Mouse (Mus musculus) midbrain, embryonic 12.5 days (tissue): ENCODE data around the gene Sco1. TPM values are rescaled to one million over a fixed set of nuclear protein-coding genes. Genes with fewer than 3 reads are reported as not detected.

Experiments
- ATAC-seq: fragments of 200-750 bp; cut with Nextera tagmentation; 2 replicates; pipeline ENCODE4 v1.8.0; 2017; ENCODE audit warnings: low read depth, moderate TSS enrichment, moderate library complexity; ENCODE audit not compliant: low FRiP score
- H3K27ac ChIP-seq: fragments of 300-500 bp; sonication (generic); replicated peaks from 2 replicates; pipeline ENCODE4 v1.5.1; 2016; ENCODE audit warnings: mild to moderate bottlenecking
- H3K27me3 ChIP-seq: fragments of 300-500 bp; sonication (generic); 2 replicates; pipeline ENCODE4 v1.6.1; 2016; ENCODE audit warnings: mild to moderate bottlenecking
- H3K36me3 ChIP-seq: fragments of 300-500 bp; sonication (generic); 2 replicates; pipeline ENCODE4 v1.6.1; 2016
- H3K4me1 ChIP-seq: fragments of 300-500 bp; sonication (generic); 2 replicates; pipeline ENCODE4 v1.6.1; 2016
- H3K4me2 ChIP-seq: fragments of 300-500 bp; sonication (generic); replicated peaks from 2 replicates; pipeline ENCODE4 v1.6.1; 2016; ENCODE audit warnings: mild to moderate bottlenecking, moderate library complexity
- H3K4me3 ChIP-seq: fragments of 300-500 bp; sonication (generic); 2 replicates; pipeline ENCODE4 v1.5.1; 2016; ENCODE audit warnings: mild to moderate bottlenecking
- H3K9ac ChIP-seq: fragments of 300-500 bp; sonication (generic); replicated peaks from 2 replicates; pipeline ENCODE4 v1.6.1; 2016; ENCODE audit warnings: mild to moderate bottlenecking, moderate library complexity
- H3K9me3 ChIP-seq: fragments of 300-500 bp; sonication (generic); 2 replicates; pipeline ENCODE4 v1.6.1; 2016; ENCODE audit warnings: mild to moderate bottlenecking
- whole genome bisulfite sequencing: fragments of 180-500 bp; shearing (Covaris S2); methylation state at CpG from one replicate; pipeline ENCODE4 v1.1.7; 2016; 5-methylcytosine and 5-hydroxymethylcytosine counted together
- polyA plus RNA-seq: library from polyadenylated mRNA; unstranded; fragments of >200 nt; fragmentation: Nextera tagmentation; extraction: Ambion mirVana; gene quantifications from 2 replicates; pipeline ENCODE4 v1.2.1, GENCODE M21; 2016

Gene Sco1
- polyA plus RNA-seq, 1 experiment from 2014 or later = 19.8 TPM

- no peak for ATAC-seq
- peaks cover 15% of the 10 kb centered on the region for H3K4me1 ChIP-seq
- no peak overlapping the region for H3K4me3 ChIP-seq
- no peak overlapping the region for H3K27ac ChIP-seq
- H3K9me3 ChIP-seq = no peaks in the 10 kb centered on the region
- H3K9ac ChIP-seq = no peak overlapping the region
- 0 out of 2 replicates have a peak overlapping the region, but pooled peaks have one; percentile 61 for H3K4me2 ChIP-seq
- 14% methylated on average over 6 of the region's 6 CpGs for whole genome bisulfite sequencing
- H3K36me3 ChIP-seq = no peaks in the 10 kb centered on the region
- H3K27me3 ChIP-seq = peaks cover 35% of the 10 kb centered on the region
Observed at GRCm38 (mm10) chr11:67023802-67024340, 28.6 kb upstream of the Sco1 start.

- H3K9ac ChIP-seq = peak within 1 kb of the TSS; percentile 59
- peaks cover 15% of the 10 kb centered on the region for H3K4me1 ChIP-seq
- 2% methylated on average over 35 of the region's 35 CpGs for WGBS
- H3K4me3 ChIP-seq = peak within 1 kb of the TSS; percentile 43
- H3K9me3 ChIP-seq = no peaks in the 10 kb centered on the region
- H3K36me3 ChIP-seq = no peaks in the 10 kb centered on the region
- ATAC-seq = peak; percentile 98
- H3K4me2 ChIP-seq = peak within 1 kb of the TSS; percentile 61
- no peak within 1 kb of the TSS; the same call in 1 of the 2 replicates for H3K27ac ChIP-seq
- peaks cover 27% of the 10 kb centered on the region for H3K27me3 ChIP-seq
Observed at GRCm38 (mm10) chr11:67024867-67025477, 27.5 kb upstream of the Sco1 start, which contains the start of gene Tmem220. TSS of gene Tmem220 (plus strand) at chr11:67025154.

- Histone ChIP-seq H3K36me3 (no peaks in the 10 kb centered on the region), H3K4me3 (no peak overlapping the region), H3K27ac (no peak overlapping the region), H3K4me1 (peaks cover under 1% of the 10 kb centered on the region; the same call in 1 of the 2 replicates), H3K27me3 (0 out of 2 replicates have a peak, but pooled peaks cover 4% of the 10 kb centered on the region), H3K9ac (no peak overlapping the region), H3K4me2 (no peak overlapping the region), H3K9me3 (no peaks in the 10 kb centered on the region)
- 62% methylated on average over 16 of the region's 16 CpGs for WGBS
- ATAC-seq = no peak
Observed at GRCm38 (mm10) chr11:67030904-67031602, 21.4 kb upstream of the Sco1 start.

GRCm38 (mm10) chr11:67031603-67031915, 20.9 kb upstream of the Sco1 start:
- Histone ChIP-seq H3K4me1 (no peaks in the 10 kb centered on the region), H3K27me3 (no peaks in the 10 kb centered on the region), H3K36me3 (peaks cover 1% of the 10 kb centered on the region; the same call in 1 of the 2 replicates), H3K9ac (no peak overlapping the region), H3K9me3 (no peaks in the 10 kb centered on the region), H3K4me3 (no peak overlapping the region), H3K4me2 (no peak overlapping the region), H3K27ac (no peak overlapping the region)
- no peak for ATAC-seq
- 75% methylated on average over 2 of the region's 2 CpGs for WGBS

- no peaks in the 10 kb centered on the region for H3K4me1 ChIP-seq
- no peak overlapping the region for H3K4me3 ChIP-seq
- WGBS = 86% methylated on average over 4 of the region's 4 CpGs
- H3K27ac ChIP-seq = no peak overlapping the region
- no peaks in the 10 kb centered on the region for H3K9me3 ChIP-seq
- H3K4me2 ChIP-seq = no peak overlapping the region
- H3K9ac ChIP-seq = no peak overlapping the region
- H3K36me3 ChIP-seq = peaks cover 29% of the 10 kb centered on the region
- no peak for ATAC-seq
- H3K27me3 ChIP-seq = no peaks in the 10 kb centered on the region
Observed at GRCm38 (mm10) chr11:67034775-67035485, 17.5 kb upstream of the Sco1 start.

- no peaks in the 10 kb centered on the region; the same call in 1 of the 2 replicates for H3K9me3 ChIP-seq
- H3K4me1 ChIP-seq = no peaks in the 10 kb centered on the region
- WGBS = 89% methylated on average over 6 of the region's 6 CpGs
- no peaks in the 10 kb centered on the region for H3K27me3 ChIP-seq
- no peak for ATAC-seq
- peaks cover 42% of the 10 kb centered on the region for H3K36me3 ChIP-seq
- H3K4me2 ChIP-seq = no peak overlapping the region
- no peak overlapping the region for H3K4me3 ChIP-seq
- H3K9ac ChIP-seq = no peak overlapping the region
- H3K27ac ChIP-seq = no peak overlapping the region
Observed at GRCm38 (mm10) chr11:67036229-67036628, 16.2 kb upstream of the Sco1 start.

- H3K27me3 ChIP-seq = no peaks in the 10 kb centered on the region
- no peaks in the 10 kb centered on the region; the same call in 1 of the 2 replicates for H3K9me3 ChIP-seq
- WGBS = 95% methylated on average over 9 of the region's 9 CpGs
- H3K36me3 ChIP-seq = peaks cover 48% of the 10 kb centered on the region
- no peak overlapping the region for H3K9ac ChIP-seq
- ATAC-seq = no peak
- H3K27ac ChIP-seq = no peak overlapping the region
- no peaks in the 10 kb centered on the region for H3K4me1 ChIP-seq
- H3K4me3 ChIP-seq = no peak overlapping the region
- no peak overlapping the region for H3K4me2 ChIP-seq
Observed at GRCm38 (mm10) chr11:67036892-67037291, 15.6 kb upstream of the Sco1 start.

GRCm38 (mm10) chr11:67039799-67040198, 12.7 kb upstream of the Sco1 start:
- Histone ChIP-seq H3K27me3 (no peaks in the 10 kb centered on the region), H3K9ac (no peak overlapping the region), H3K4me3 (no peak overlapping the region), H3K9me3 (no peaks in the 10 kb centered on the region; the same call in 1 of the 2 replicates), H3K4me1 (0 out of 2 replicates have a peak, but pooled peaks cover 2% of the 10 kb centered on the region), H3K27ac (no peak overlapping the region), H3K36me3 (peaks cover 55% of the 10 kb centered on the region), H3K4me2 (no peak overlapping the region)
- 87% methylated on average over 3 of the region's 3 CpGs for WGBS
- no peak for ATAC-seq

GRCm38 (mm10) chr11:67040483-67040882, 12.0 kb upstream of the Sco1 start:
- Histone ChIP-seq H3K4me3 (no peak overlapping the region), H3K4me2 (no peak overlapping the region), H3K27me3 (no peaks in the 10 kb centered on the region), H3K36me3 (peaks cover 55% of the 10 kb centered on the region), H3K4me1 (0 out of 2 replicates have a peak, but pooled peaks cover 2% of the 10 kb centered on the region), H3K9me3 (no peaks in the 10 kb centered on the region; the same call in 1 of the 2 replicates), H3K9ac (no peak overlapping the region), H3K27ac (no peak overlapping the region)
- ATAC-seq = no peak
- 95% methylated on average over 6 of the region's 6 CpGs for WGBS

- no peak overlapping the region for H3K4me2 ChIP-seq
- H3K4me1 ChIP-seq = 0 out of 2 replicates have a peak, but pooled peaks cover 2% of the 10 kb centered on the region
- no peak overlapping the region for H3K27ac ChIP-seq
- H3K4me3 ChIP-seq = no peak overlapping the region
- H3K36me3 ChIP-seq = peaks cover 51% of the 10 kb centered on the region
- no peak for ATAC-seq
- H3K9me3 ChIP-seq = no peaks in the 10 kb centered on the region; the same call in 1 of the 2 replicates
- 53% methylated on average over 8 of the region's 8 CpGs for WGBS
- no peaks in the 10 kb centered on the region for H3K27me3 ChIP-seq
- no peak overlapping the region for H3K9ac ChIP-seq
Observed at GRCm38 (mm10) chr11:67043007-67043406, 9.5 kb upstream of the Sco1 start.

- no peak overlapping the region for H3K9ac ChIP-seq
- H3K4me1 ChIP-seq = 0 out of 2 replicates have a peak, but pooled peaks cover 2% of the 10 kb centered on the region
- no peaks in the 10 kb centered on the region; the same call in 1 of the 2 replicates for H3K9me3 ChIP-seq
- ATAC-seq = no peak
- H3K36me3 ChIP-seq = peaks cover 32% of the 10 kb centered on the region
- WGBS = 83% methylated on average over 6 of the region's 6 CpGs
- H3K27ac ChIP-seq = no peak overlapping the region
- no peak overlapping the region for H3K4me3 ChIP-seq
- no peaks in the 10 kb centered on the region for H3K27me3 ChIP-seq
- H3K4me2 ChIP-seq = no peak overlapping the region
Observed at GRCm38 (mm10) chr11:67044959-67045358, 7.5 kb upstream of the Sco1 start.
